Mouse (Mus musculus) brain, adult 2 months (tissue): ENCODE data around the gene Gm28171.
"Not testable (repeated sequence)": the region's sequence is repeated elsewhere in the genome, so short reads cannot be mapped to it uniquely, and the experiment has no call there.

Source experiments
- DNase-seq: peaks from one replicate; pipeline ENCODE4 v3.0.0; 2011; ENCODE audit warnings: low read depth, low spot score

Gene Gm28171

DNA sequence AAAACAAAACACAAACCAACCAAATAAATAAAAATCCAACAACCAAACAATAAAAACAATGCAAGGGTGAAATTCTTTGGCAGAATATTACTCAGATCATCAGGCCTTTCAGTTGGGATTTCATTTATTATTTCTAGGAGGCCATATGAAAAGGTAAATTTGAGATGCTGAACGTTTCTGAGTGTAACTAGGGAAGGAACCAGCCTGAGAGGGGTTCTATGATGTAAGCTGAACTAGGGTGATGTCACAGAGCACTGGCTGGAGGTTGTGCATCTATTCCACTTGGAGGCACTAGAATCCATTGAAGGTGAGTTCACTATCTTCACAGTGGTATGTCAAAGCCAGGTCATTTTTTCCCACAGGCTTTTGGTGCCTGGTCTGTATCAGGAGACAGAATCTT, at the start of gene Gm28171:
Gene Gm28171, plus strand, starts transcription at position 301 of the 400 bp plus-strand sequence.
- DNase-seq, result not testable (repeated sequence)
